Mouse (Mus musculus): ENCODE data around the gene Svop. TPM values are rescaled to one million over a fixed set of nuclear protein-coding genes. Genes with fewer than 3 reads are reported as not detected.

Gene Svop
- total and polyA plus RNA-seq, 3 experiments, result not detected

- Histone ChIP-seq H3K9me3 (replicated peaks; ENCODE audit: insufficient read depth, low read length) (no peaks in the 10 kb centered on the region), H3K4me3 (ENCODE audit: control insufficient read depth in 1 of 2, insufficient read depth in 1 of 2, low read depth in 2 of 2, low read length in 2 of 2) (no peak overlapping the region), H3K36me3 (ENCODE audit: control insufficient read depth in 1 of 2, insufficient read depth in 2 of 2, low read length in 2 of 2) (no peaks in the 10 kb centered on the region), H3K9ac (ENCODE audit: control insufficient read depth, low read depth, low read length, poor library complexity, severe bottlenecking) (no peak overlapping the region), H3K27ac (ENCODE audit: control insufficient read depth, low read depth, low read length) (no peak overlapping the region), H3K27me3 (ENCODE audit: control insufficient read depth in 1 of 2, insufficient read depth in 2 of 2, low read length in 2 of 2) (no peaks in the 10 kb centered on the region), H3K4me1 (ENCODE audit: control insufficient read depth in 1 of 2, insufficient read depth in 2 of 2, low read length in 2 of 2) (no peaks in the 10 kb centered on the region), H3K79me2 (ENCODE audit: control insufficient read depth, insufficient read depth, low read length, poor library complexity) (no peaks in the 10 kb centered on the region)
- TF ChIP-seq RAD21 (IDR thresholded peaks at IDR 0.05; ENCODE audit: low read depth, low read length) (no peak), GABPA (IDR thresholded peaks at IDR 0.05; ENCODE audit: low read depth, low read length) (no peak), ZC3H11A (IDR thresholded peaks at IDR 0.05; ENCODE audit: low read depth, low read length) (no peak), E2F4 (IDR thresholded peaks at IDR 0.05; ENCODE audit: borderline replicate concordance, low read depth, low read length) (no peak), NELFE (IDR thresholded peaks at IDR 0.05; ENCODE audit: low read depth, low read length) (no peak), ELF1 (IDR thresholded peaks at IDR 0.05; ENCODE audit: low read depth, low read length) (no peak), ZNF384 (IDR thresholded peaks at IDR 0.05; ENCODE audit: low read depth, low read length) (no peak), MEF2A (IDR thresholded peaks at IDR 0.05; ENCODE audit: extremely low read depth, insufficient replicate concordance, low read depth, low read length, poor library complexity, severe bottlenecking) (no peak), MXI1 (IDR thresholded peaks at IDR 0.05; ENCODE audit: low read depth, low read length) (no peak), HCFC1 (IDR thresholded peaks at IDR 0.05; ENCODE audit: low read depth, low read length) (no peak), POLR2AphosphoS5 (IDR thresholded peaks at IDR 0.05; ENCODE audit: borderline replicate concordance, low read depth, low read length) (no peak), MAZ (IDR thresholded peaks at IDR 0.05; ENCODE audit: low read depth, low read length) (no peak), MAX (IDR thresholded peaks at IDR 0.05; ENCODE audit: low read length) (no peak), JUND (IDR thresholded peaks at IDR 0.05; ENCODE audit: low read depth, low read length) (no peak)
- no peak for DNase-seq (ENCODE audit: low read depth, low spot score)
Observed at GRCm38 (mm10) chr5:114035111-114035510, 56.3 kb downstream of the Svop start.

GRCm38 (mm10) chr5:114034393-114034792 is 57.0 kb downstream of the Svop start:
- Histone ChIP-seq H3K9ac (ENCODE audit: control insufficient read depth, low read depth, low read length, poor library complexity, severe bottlenecking) (no peak overlapping the region), H3K4me3 (ENCODE audit: control insufficient read depth in 1 of 2, insufficient read depth in 1 of 2, low read depth in 2 of 2, low read length in 2 of 2) (no peak overlapping the region), H3K79me2 (ENCODE audit: control insufficient read depth, insufficient read depth, low read length, poor library complexity) (no peaks in the 10 kb centered on the region), H3K27ac (ENCODE audit: control insufficient read depth, low read depth, low read length) (no peak overlapping the region), H3K9me3 (replicated peaks; ENCODE audit: insufficient read depth, low read length) (no peaks in the 10 kb centered on the region), H3K4me1 (ENCODE audit: control insufficient read depth in 1 of 2, insufficient read depth in 2 of 2, low read length in 2 of 2) (no peaks in the 10 kb centered on the region), H3K36me3 (ENCODE audit: control insufficient read depth in 1 of 2, insufficient read depth in 2 of 2, low read length in 2 of 2) (no peaks in the 10 kb centered on the region), H3K27me3 (ENCODE audit: control insufficient read depth in 1 of 2, insufficient read depth in 2 of 2, low read length in 2 of 2) (no peaks in the 10 kb centered on the region)
- no peak for DNase-seq (ENCODE audit: low read depth, low spot score)
- TF ChIP-seq POLR2AphosphoS2 (IDR thresholded peaks at IDR 0.05; ENCODE audit: low read length) (no peak), MYB (IDR thresholded peaks at IDR 0.05; ENCODE audit: low read depth, low read length) (no peak), USF2 (IDR thresholded peaks at IDR 0.05; ENCODE audit: borderline replicate concordance in 1 of 2, insufficient read depth in 1 of 2, low read depth in 1 of 2, low read length in 2 of 2) (no peak), MAZ (IDR thresholded peaks at IDR 0.05; ENCODE audit: low read depth, low read length) (no peak), POLR2A (IDR thresholded peaks at IDR 0.05; ENCODE audit: control insufficient read depth in 1 of 2, insufficient read depth in 1 of 2, low read depth in 1 of 2, low read length in 2 of 2, poor library complexity in 1 of 2) (no peak), ZKSCAN1 (IDR thresholded peaks at IDR 0.05; ENCODE audit: low read depth, low read length) (no peak), E2F4 (IDR thresholded peaks at IDR 0.05; ENCODE audit: borderline replicate concordance, low read depth, low read length) (no peak), RAD21 (IDR thresholded peaks at IDR 0.05; ENCODE audit: low read depth, low read length) (no peak), ETS1 (IDR thresholded peaks at IDR 0.05; ENCODE audit: low read depth, low read length) (no peak), UBTF (IDR thresholded peaks at IDR 0.05; ENCODE audit: borderline replicate concordance, insufficient read depth, low read depth, low read length) (no peak), GABPA (IDR thresholded peaks at IDR 0.05; ENCODE audit: low read depth, low read length) (no peak), BHLHE40 (IDR thresholded peaks at IDR 0.05; ENCODE audit: borderline replicate concordance, low read depth, low read length) (no peak), MYC (IDR thresholded peaks at IDR 0.05; ENCODE audit: low read depth, low read length) (no peak), ZNF384 (IDR thresholded peaks at IDR 0.05; ENCODE audit: low read depth, low read length) (no peak), MAX (IDR thresholded peaks at IDR 0.05; ENCODE audit: low read length) (no peak), ELF1 (IDR thresholded peaks at IDR 0.05; ENCODE audit: low read depth, low read length) (no peak), RCOR1 (IDR thresholded peaks at IDR 0.05; ENCODE audit: low read depth, low read length) (no peak)
